Mouse (Mus musculus) liver, embryonic 18 days (tissue): ENCODE measurements around the gene Olfr391-ps. TPM values are rescaled to one million over a fixed set of nuclear protein-coding genes. Genes with fewer than 3 reads are reported as not detected.

Experiments
- polyA plus RNA-seq: library from polyadenylated mRNA; depleted of rRNA; stranded (reverse); fragments of >200 nt; gene quantifications from 2 replicates; pipeline ENCODE4 v1.2.3, GENCODE M21; 2012; rRNA removed

Olfr391-ps gene
- not detected in 2 replicates for polyA plus RNA-seq

GRCm38 (mm10) chr11:73802952-73803351 is at the start of gene Olfr391-ps:
Olfr391-ps (minus strand) TSS chr11:73803052.

DNA sequence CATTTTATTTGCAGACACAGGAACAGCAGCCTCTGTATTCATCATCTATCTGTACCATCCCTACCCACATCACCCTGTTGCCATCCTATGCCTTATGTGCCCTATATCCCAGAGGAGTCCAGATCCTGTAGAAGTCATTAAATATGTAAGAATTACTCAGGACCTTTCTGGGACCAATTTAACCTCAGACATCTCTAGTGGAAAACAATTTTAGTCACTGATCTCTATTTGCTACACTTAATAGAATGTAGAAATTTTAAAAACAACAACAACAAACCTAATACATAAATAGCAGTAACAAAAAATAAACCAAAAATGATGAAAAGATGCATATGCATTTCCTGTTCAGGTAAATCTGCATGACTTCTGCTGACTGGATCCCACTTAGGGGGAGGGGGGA is 48.5 kb upstream of the Olfr391-ps start, which contains the start of gene Olfr393:
Olfr393 (minus strand) TSS at position 101 of the 400 bp plus-strand sequence.

DNA sequence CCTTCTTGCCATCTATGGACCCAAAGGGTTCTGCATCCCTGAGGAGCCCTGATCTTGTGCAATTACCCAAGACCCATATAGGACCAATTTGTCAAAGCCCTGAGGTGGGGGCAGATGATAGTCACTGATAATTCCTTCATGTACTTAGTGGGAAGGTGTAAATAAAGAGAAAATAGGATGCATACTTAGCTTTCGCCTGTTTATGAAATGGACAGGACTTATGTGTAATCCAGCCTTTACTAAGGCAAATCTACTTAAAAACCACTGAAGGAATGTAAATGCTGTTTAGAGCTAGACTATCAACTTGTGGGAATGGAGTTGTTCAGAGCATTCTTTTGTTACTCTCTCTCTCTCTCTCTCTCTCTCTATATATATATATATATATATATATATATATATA is 14.1 kb upstream of the Olfr391-ps start, which contains the start of gene Olfr392:
Olfr392 (minus strand) TSS at position 101 of the 400 bp plus-strand sequence.

DNA sequence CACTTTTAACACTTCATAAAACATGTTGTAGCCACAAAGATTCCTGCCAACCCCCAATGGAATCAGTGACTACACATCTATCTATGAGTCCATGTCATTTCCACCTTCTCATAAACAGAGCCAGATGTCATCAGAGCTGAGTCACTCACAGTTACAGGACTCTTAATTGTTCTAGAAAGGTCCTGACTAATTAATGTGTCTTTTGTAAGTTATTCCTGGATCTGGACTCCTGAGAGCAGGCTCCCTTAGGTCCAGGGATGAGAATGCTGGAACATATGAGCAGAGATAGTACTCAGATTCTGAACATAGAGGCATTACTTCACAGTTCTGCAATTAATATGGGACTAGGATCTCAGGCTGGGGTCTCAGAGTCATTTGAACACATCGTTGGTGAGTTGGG is 20.2 kb downstream of the Olfr391-ps start, which contains the start of gene Olfr390:
Olfr390 (plus strand) TSS at position 301 of the 400 bp plus-strand sequence.

DNA sequence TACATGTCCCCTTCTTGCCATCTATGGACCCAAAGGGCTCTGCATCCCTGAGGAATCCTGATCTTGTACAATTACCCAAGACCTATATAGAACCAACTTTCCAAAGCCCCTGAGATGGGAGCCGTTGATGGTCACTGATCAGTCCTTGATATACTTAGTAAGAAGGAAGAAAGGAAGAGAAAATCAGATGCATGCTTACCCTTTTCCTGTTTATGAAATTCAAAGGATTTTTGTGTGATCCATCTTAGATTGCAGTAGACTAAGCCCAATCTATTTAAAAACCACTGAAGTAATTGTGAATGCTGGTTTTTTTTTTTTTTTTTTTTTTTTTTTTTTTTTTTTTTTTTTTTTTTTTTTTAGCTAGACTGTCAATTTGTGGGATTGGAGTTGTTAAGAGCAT is 22.2 kb downstream of the Olfr391-ps start, which contains the start of gene Olfr389:
Olfr389 (minus strand) TSS at position 101 of the 400 bp plus-strand sequence.

Other genes starting within 250 kb of the Olfr391-ps start
- not detected in 2 replicates for gene Olfr385, start 210.0 kb downstream of the Olfr391-ps start, polyA plus RNA-seq
- gene Olfr384, start 204.5 kb downstream of the Olfr391-ps start, polyA plus RNA-seq: not detected in 2 replicates
- gene Zfp735, start 114.3 kb downstream of the Olfr391-ps start, polyA plus RNA-seq: not detected in 2 replicates
- not detected in 2 replicates for gene Olfr389, start 22.3 kb downstream of the Olfr391-ps start, polyA plus RNA-seq
- not detected in 2 replicates for gene Olfr390, start 20.1 kb downstream of the Olfr391-ps start, polyA plus RNA-seq
- not detected in 2 replicates for gene Olfr392, start 14.0 kb upstream of the Olfr391-ps start, polyA plus RNA-seq
- gene Olfr393, start 48.4 kb upstream of the Olfr391-ps start, polyA plus RNA-seq: not detected in 2 replicates
- not detected in 2 replicates for gene Olfr394, start 87.7 kb upstream of the Olfr391-ps start, polyA plus RNA-seq
- gene Olfr395, start 106.2 kb upstream of the Olfr391-ps start, polyA plus RNA-seq: not detected in 2 replicates
- not detected in 2 replicates for gene Olfr23, start 133.6 kb upstream of the Olfr391-ps start, polyA plus RNA-seq
- not detected in 2 replicates for gene Olfr397, start 157.8 kb upstream of the Olfr391-ps start, polyA plus RNA-seq
- gene Olfr398, start 187.4 kb upstream of the Olfr391-ps start, polyA plus RNA-seq: not detected in 2 replicates